Mouse (Mus musculus): ENCODE data around the gene Olfr315.
"Not testable (repeated sequence)": the region's sequence is repeated elsewhere in the genome, so short reads cannot be mapped to it uniquely, and the experiment has no call there.

Gene Olfr315

GRCm38 (mm10) chr11:58828937-58829336, 55.9 kb downstream of the Olfr315 start, which contains the start of gene Olfr312:
Gene Olfr312, plus strand, starts transcription at chr11:58829237.
- DNase-seq = not testable (repeated sequence)

- DNase-seq = no peak
Observed at GRCm38 (mm10) chr11:58829764-58830163, 56.8 kb downstream of the Olfr315 start.
